Mouse (Mus musculus): ENCODE measurements around the gene Otub1. TPM values are rescaled to one million over a fixed set of nuclear protein-coding genes. Genes with fewer than 3 reads are reported as not detected.

The Otub1 gene
- total RNA-seq, 2 experiments from 2014 or later, result 77.4 to 79.9 TPM

DNA sequence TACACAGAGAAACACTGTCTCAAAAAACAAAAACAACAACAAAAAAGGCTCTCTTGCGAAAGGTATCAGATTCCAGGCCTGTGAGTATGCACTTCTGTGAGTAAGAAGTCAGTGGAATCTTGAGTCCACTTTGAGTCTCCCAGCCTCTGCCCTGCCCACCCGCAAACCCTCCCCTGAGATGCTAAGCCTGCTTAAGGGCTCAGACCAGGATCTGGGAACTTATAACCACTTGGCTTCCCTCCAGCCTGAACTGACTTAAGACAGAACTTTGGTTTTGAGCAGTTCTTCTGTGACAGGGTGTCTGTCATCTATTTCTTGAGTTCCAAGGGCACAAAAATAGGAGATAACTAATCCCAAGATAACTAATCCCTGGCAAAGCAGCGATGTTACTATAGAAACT is 6.9 kb upstream of the Otub1 start:
- DNase-seq, result no peak
- intact Hi-C loops (cut with DNase I), result no loop called here

DNA sequence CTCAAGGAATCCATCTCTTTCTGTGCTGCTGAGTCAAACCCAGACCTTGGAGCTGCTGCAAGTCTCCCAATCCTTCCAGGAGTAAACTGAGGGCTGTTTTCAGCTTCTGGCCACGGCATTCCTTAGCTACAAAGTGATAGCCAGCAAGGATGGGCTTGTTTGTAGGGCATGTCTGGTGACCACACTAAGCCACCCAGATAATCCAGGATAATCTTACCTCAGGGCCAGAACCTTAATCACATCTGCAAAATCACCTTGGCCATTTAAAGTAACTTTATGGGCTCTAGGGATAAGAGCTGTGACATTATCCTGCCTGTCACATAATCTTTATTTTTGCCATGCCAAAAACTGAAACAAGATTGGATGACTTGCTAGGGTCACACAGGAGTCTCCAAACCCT is 6.1 kb upstream of the Otub1 start:
- intact Hi-C loops (cut with DNase I), result no loop called here
- no peak for DNase-seq

DNA sequence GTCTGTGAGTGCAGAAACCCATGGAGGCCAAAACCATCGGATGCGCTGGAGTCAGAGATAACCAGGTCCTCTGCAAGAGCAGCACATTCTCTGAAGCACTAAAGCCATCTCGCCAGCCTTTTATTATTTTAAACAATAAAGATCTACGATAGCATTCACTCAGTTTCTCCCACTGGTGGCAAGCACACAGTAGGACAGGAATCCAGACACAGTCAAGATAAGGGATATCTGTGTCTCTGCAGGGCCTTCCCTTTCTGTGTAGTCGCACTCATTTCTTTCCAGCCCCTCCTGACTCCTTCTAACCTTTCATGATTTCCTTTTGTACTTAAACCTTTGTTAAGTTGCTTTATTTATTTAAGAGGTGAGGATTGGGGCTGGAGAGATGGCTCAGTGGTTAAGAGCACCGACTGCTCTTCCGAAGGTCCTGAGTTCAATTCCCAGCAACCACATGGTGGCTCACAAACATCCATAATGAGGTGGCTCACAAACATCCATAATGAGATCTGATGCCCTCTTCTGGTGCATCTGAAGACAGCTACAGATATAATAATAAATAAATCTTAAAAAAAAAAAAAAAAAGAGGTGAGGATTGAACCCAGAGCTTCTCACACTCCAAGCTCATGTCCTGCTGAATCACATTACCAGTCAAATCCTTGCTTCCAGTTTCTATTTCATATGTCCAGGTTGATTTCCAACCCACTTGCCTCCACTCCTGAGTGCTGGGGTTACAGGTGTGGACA is 4.0 kb upstream of the Otub1 start:
- intact Hi-C loops (cut with DNase I), result no loop called here
- no peak for DNase-seq

DNA sequence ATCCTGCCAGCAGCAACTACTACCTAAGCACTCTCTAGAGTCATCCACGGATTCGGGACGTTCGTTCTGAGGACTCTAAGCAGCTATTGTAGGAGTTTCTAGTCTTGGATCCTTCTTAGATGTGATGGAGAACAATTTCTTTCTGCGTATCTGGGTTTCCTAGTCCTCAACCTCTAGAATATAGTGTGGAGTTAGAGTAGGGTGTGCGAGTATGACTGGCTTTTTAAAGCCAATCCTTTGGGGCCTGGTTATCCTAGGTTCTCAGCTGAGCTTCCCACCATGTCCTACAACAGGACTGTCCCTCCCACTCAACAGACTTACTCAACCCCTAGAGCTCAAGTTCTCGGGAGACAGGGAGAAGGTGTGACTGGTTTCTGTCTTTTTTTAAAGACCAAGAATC is 790 bp downstream of the Otub1 start:
- intact Hi-C loops (cut with DNase I), result no loop called here
- DNase-seq, result no peak

DNA sequence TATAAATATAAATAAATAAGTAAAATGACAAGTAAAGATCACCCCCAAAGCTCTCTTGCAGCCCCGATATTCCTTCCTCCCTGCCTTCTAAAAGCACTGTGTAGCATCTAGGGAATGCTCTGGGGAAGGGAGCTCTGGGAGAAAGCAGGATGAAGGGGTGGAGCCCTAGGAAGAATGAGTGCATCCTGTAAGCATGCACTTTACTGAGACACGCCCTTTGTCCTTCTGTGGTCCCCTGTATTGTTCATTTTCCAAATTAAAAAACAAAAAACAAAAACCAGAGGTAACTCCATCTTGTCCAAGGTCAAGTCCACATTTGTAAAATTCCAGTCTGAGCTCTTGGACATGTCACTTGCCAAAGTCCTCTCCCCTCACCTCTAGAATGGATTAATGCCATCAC is 1.2 kb downstream of the Otub1 start:
- no peak for DNase-seq
- intact Hi-C loops (cut with DNase I), result no loop called here

DNA sequence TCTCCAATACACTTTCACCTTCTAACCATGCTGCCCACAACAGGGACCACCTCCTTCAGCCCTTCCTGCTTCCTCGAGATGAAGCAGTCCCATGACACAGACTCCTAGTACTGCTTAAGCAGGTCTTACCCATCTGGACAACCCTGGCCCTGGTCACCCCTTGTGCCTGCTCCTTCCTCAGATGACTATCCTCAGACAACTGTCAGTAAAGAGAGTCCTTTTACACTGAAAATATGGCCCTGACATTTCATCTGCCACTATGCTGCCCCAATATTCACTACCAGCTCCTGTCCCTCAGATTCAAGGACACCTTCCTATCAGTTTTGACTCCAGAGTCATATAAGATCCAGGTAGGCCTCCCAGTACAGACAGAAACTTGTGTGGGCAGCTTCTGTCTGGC is 5.7 kb downstream of the Otub1 start:
- intact Hi-C loops (cut with DNase I), result no loop called here
- DNase-seq, result no peak

DNA sequence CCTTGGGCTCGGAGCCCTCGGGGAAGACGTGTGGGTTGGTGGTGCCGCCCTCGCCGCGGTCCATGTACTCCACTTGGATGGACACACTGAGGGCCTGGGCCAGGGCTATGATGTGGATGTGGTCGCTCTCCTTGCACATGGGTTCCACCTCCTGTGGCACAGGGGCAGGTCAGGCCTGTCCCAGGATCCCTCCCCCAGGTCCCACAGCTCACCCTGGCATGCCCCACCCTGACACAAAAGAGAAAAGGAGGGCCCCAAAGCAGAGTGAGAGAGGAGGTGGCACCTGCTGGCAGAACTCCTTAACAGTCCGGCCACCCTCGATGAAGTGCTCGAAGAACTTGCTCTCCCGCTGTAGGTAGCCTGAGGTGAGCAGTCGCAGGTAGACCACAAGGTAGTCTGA is 7.0 kb downstream of the Otub1 start:
- intact Hi-C loops (cut with DNase I), result no loop called here

DNA sequence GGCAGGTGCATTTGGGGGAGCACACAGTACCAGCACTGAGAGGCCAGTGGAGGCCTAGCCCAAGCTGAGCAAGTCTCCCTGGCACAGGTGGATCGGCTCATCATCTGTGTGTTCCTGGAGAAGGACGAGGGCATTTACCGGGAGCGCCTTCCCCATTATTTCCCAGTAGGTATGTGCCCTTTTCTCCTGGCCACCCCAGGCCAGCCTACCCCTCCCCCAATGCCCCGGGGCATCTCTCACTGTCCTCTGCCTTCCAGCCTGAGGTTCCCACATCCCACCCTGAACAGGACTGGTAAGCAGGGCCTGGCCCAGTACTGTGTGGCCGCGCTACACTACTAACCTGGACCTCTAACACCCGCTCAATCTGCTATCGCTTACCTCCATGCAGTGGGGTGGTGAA is 8.7 kb downstream of the Otub1 start:
- DNase-seq, result no peak
- intact Hi-C loops (cut with DNase I), result no loop called here

More for the DNA sequence above, 7.0 kb downstream of the Otub1 start:
- no peak for DNase-seq

DNA sequence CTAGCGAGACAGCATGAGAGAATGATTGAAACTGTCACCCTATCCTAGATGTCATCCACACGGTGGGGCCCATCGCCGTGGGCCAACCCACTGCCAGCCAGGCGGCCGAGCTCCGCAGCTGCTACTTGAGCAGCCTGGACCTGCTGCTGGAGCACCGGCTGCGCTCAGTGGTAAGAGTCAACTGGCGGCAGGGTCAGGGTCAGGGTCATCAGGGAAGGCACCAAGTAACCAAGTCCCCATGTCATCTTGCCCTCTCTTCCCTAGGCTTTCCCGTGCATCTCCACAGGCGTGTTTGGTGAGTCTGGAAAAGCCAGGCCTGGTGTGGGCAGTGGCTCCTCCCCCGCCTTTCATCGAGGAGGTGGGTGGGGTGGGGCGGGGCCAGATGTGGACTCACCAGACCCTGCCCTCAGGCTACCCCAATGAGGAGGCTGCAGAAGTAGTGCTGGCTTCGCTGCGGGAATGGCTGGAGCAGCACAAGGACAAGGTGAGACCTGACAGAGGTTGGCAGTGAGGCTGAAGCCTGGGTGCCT is 9.3 kb downstream of the Otub1 start:
- intact Hi-C loops (cut with DNase I), result loop anchor here (1.0 kb wide), 1 partner anchor 129 kb away; no protein-coding TSS in a partner anchor
- DNase-seq, result peak in 1 of 2 experiments; percentile 15

DNA sequence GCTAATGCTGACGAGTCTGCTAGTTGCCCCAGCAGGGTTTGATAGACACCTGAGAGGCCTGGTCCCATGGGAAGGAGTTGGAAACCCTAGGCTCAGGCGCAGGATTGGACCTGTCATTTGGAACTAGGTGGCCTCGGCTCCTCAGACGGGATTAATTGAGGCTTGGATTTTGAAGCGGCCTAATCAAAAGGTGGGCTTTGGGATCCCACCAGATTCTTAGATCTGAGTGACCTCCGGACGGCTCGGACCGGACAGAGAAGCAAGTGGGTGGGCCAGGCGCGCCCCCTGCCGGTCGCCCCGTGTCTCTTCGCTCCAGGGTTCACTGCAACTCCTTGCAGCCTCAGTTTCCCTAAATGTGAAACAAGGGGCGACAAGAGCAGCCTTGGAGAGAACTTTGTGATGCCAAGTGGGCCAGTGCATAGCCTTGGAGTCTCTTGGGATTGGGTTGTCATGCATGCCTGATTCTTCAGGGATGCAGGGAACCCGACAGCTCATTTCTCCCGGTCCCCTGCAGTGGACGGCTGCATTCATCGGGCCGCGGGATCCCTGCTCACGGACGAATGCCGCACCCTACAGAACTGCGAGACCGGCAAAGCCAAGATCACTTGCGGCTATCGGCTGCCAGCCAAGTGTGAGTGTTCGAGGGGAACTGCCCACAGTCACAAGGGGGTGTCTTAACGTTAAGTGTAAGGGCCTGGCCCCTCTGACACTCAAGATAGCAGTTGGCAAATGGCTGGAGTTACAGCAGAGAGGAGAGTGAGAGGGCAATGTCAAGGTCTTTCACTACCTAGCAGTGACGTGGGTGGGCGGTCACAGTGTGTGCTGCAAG is 10.0 kb downstream of the Otub1 start:
- intact Hi-C loops (cut with DNase I), result loop anchor here (1.0 kb wide), 1 partner anchor 128 kb away; no protein-coding TSS in a partner anchor
- DNase-seq, result peak; percentile 78 to 79

DNA sequence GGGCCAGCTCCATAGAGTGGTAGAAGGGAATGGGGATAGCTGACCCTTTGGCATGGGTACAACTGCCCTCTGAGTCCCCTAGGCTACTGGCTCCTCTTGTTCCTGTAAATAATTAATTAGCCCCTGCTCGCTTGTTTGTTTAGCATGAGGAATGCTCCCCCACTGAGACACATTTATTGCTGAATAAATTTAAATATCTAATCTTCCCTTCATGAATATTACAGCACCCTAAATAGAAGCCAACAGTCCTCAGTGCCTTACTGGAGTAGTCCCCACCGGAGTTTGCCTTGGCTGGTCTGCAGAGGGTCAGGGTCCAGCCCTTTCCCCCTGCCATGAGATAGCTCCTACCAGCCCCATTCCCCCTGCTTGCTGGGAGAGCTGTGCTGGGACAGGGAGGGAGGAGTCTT is 13.6 kb downstream of the Otub1 start:
- intact Hi-C loops (cut with DNase I), result no loop called here

DNA sequence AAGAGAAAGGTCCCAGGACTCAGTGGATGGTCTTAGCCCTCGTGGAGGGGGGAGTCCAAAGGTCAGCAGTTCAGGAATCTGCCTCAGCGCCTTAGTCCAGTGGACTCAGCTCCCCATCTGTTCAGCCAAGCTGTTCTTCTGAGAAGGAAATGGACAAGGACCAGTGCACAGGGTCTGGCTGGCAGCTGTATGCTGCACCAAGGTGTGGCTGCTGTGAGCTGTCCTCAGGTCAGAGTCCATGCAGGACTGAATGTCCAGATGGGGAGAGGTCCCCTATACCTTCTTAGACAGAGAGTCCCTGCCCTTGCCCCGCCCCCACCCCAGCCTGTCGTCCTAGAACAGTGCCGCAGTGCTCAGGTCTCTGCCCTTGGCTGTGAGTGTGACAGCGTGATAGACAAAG is 14.5 kb downstream of the Otub1 start:
- DNase-seq, result no peak
- intact Hi-C loops (cut with DNase I), result no loop called here

More for the DNA sequence above, 13.6 kb downstream of the Otub1 start:
- no peak for DNase-seq

DNA sequence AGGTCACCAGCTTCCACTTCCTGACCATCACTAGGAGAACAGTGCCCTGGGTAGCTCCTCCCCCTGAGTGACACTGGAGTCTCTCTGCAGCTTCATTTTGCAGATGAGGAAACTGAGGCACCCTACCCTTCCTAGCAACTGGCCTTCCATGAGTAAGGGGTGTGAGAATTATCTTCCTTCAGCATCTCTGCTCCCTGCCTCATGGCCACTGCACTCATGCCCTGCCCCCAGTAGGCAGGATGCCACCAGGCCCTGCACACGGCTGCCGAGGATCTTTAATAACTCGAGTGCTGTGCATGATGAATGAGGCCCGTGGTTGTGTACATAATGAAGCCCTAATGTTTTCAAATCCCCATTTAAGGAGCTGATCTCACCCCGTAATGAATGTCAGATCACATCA is 15.1 kb downstream of the Otub1 start:
- intact Hi-C loops (cut with DNase I), result no loop called here
- no peak for DNase-seq

DNA sequence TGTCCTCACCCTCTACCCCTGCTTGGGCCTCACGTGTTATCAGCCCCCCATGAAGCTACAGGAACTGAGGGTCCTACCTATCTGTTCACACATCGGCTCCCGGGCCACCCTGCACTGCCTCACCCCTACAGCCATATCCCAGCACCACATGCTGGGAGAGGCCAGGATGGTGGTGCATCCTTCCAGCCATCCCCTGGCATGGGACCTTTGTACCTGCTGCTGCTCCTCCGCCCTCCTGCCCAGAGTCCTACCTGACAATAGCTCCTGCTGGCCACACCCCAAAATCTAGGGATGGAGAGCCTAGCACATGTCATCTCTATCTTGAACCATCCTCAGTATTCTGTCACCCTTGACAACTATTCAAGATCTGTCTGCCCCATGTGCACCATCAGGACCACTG is 17.1 kb downstream of the Otub1 start:
- DNase-seq, result no peak
- intact Hi-C loops (cut with DNase I), result no loop called here

DNA sequence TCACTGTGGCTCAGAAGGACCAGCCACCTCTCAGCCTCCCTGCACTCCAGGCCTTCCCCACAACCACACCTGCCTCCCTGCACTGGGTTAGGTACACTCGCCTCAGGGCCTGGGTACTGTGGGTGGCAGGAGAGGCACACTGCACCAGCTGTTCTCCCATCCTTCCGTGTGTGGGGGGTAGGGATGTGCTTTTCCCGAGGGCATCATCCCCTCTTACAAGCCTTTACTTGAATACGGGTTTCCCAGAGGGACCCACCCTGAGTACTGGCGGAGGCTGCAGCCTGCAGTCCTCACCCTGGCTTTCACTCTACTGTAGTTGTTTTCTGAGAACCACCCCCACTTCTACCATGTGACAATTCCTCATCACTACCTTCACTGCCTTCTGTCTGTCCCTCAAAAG is 19.0 kb downstream of the Otub1 start:
- no peak for DNase-seq
- intact Hi-C loops (cut with DNase I), result no loop called here

DNA sequence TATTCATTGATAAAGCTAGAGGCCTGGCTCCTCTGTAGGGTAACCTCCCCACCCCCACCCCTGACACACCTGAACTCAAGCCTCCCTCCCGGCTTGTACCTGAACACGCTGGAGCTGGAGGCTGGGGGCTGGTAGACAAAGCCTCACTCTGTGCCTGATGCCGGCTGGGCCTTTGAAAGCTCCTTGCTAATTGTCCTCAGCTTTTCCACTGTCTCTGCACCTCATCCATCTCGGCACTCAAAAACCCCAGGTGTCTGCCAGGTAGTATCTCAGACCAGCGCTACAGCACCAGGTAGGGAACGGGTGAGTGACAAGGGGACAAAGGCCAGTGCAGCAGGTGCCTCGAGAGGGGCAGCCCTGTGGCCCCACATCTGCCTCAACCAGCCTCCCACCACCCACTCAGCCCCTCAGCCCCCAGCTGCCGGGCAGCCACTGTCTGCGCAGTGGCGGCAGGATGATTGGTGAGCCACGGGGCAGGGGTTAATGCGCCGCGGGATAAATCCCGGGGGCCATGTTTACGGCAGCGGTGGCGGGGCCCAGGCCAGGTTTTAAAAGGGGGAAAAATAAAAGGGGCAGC is 20.3 kb downstream of the Otub1 start:
- DNase-seq, result no peak
- intact Hi-C loops (cut with DNase I), result no loop called here

DNA sequence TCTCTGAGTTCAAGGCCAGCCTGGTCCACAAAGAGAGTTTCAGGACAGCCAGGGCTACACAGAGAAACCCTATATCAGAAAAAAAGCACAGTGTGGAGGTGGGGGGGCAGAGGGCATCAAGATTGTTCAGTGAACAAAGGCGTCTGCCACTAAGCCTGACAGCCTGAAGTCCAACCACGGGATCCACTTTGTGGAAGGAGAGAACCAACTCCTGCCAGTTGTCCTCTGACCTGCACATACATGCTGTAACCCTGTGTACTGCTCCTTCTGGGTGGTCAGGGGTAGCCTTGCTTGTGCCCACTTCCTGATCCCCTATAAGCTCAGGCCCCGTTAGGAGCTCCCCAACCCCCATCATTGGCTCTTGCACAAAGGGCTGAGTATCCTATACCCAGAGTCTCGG is 21.1 kb downstream of the Otub1 start:
- DNase-seq, result no peak
- intact Hi-C loops (cut with DNase I), result no loop called here

DNA sequence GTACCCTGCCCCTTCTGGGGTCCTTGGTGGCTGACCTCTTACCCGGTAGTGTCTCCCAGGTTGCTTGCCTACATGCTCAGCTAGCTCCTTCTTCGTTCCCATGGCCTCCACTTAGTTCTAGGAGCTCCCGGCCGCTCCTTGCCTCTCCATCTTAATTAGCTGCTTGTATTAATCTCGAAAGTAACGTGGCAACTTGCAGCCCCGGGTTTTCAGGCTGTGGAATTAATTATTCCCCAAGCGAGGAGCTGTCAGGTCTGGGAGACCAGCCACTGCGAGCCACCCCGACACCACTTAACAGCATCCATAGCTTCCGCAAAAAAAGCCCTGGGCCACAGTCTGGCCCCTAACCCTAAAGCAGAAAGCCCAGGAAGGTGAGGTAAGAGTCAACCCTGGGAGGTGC is 22.7 kb downstream of the Otub1 start:
- intact Hi-C loops (cut with DNase I), result no loop called here

DNA sequence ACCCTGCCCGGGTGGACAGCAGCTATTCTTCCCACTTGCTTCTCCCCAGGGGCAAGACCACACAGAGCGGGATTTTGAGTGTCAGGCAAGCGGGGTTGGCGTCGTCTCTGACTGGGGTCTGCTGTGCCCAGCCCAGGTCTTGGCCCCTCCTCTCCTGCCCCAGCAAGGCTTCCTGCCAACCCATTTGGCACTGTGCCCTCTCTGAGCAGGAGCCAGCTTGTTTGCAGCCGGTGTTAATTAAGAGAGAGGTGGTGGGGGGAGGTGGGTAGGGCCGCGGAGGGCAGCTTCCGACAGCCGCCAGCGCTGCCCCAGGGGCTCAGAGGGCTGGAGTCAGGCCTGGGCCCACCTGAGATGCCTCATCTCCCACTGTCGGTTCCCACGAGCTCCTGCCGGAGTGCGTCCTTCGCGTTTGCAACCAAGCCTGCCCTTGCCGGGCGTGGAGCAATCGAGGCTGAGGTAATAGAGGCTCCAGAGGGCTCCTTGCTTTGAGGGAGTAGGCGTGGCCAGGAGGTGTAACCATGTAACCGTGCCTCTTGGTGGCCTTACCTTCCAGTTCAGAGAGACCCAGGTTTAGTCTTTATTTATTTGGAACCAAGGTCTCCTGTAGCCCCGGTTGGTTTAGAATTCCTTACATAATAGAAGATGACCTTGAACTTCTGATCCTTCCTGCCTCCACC is 23.7 kb downstream of the Otub1 start:
- intact Hi-C loops (cut with DNase I), result no loop called here
- DNase-seq, result peak; percentile 46 to 68

More for the DNA sequence above, 22.7 kb downstream of the Otub1 start:
- DNase-seq, result no peak

DNA sequence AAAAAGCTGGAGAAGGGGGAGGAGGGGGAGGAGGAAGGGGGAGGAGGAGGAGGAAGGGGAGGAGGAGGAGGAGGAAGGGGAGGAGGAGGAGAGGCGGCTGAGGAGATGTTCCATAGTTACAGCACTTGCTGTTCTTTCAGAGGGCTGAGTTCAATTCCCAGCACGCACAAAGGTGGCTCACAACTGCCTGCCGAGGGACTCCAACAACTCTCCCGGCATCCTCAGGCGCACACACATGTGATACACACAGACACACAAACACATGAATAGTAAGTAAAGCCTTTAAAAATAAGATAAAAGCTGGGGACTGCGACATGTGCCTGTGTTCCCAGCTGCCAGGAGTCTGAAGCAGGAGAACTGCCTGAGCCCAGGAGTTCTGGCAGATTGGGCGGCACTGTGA is 24.6 kb downstream of the Otub1 start:
- no peak for DNase-seq
- intact Hi-C loops (cut with DNase I), result no loop called here
